Mouse (Mus musculus) liver, embryonic 14.5 days (tissue): ENCODE measurements at regions not wholly inside any gene's neighbourhood (a gene's known extent, or its start where the extent isn't known, plus 50 kb on each side); places are given as distances from the start of the nearest gene placed in this dataset.
A peak's percentile ranks its signal among the peaks of the same experiment; 100 is the strongest.

ENCODE experiments used
- ATAC-seq: fragments of 200-750 bp; cut with Nextera tagmentation; 2 replicates; pipeline ENCODE4 v1.8.0; 2017; ENCODE audit warnings: moderate number of reproducible peaks, mild to moderate bottlenecking, moderate library complexity; ENCODE audit not compliant: insufficient read depth
- DNase-seq, 3 experiments: peaks; one replicate each; pipeline ENCODE4 v3.0.0-alpha.2; 2012 to 2013; ENCODE audit warnings: low read depth in 3 of 3, low spot score in 3 of 3
- H3K27ac ChIP-seq: fragments of 300-500 bp; sonication (generic); 2 replicates; pipeline ENCODE4 v1.5.1; 2014; ENCODE audit warnings: moderate library complexity, mild to moderate bottlenecking, control low read depth, inconsistent platforms
- H3K27me3 ChIP-seq: fragments of 300-500 bp; sonication (generic); 2 replicates; pipeline ENCODE4 v1.6.1; 2014; ENCODE audit warnings: mild to moderate bottlenecking, low read length, moderate library complexity; ENCODE audit not compliant: control insufficient read depth, insufficient read depth
- H3K36me3 ChIP-seq: fragments of 300-500 bp; sonication (generic); replicated peaks from 2 replicates; pipeline ENCODE4 v1.6.1; 2014; ENCODE audit warnings: low read depth; ENCODE audit not compliant: control insufficient read depth, insufficient read depth
- H3K4me1 ChIP-seq, 2 experiments: fragments of 200-500 bp in 1 of 2; fragments of 300-500 bp in 1 of 2; sonication (generic) in 1 of 2; replicated peaks; 2 replicates each; pipeline ENCODE4 v1.6.1; 2012 to 2014; ENCODE audit warnings: antibody characterized with exemption in 1 of 2, inconsistent platforms in 1 of 2, low read length in 1 of 2; ENCODE audit not compliant: control insufficient read depth in 2 of 2, insufficient read depth in 2 of 2
- H3K4me2 ChIP-seq: fragments of 300-500 bp; sonication (generic); 2 replicates; pipeline ENCODE4 v1.6.1; 2014; ENCODE audit warnings: low read depth, mild to moderate bottlenecking, control low read depth, moderate library complexity
- H3K4me3 ChIP-seq, 2 experiments: fragments of 200-500 bp in 1 of 2; fragments of 300-500 bp in 1 of 2; sonication (generic) in 1 of 2; 2 replicates each; pipeline ENCODE4 v1.5.1; 2012 to 2014; ENCODE audit warnings: low read depth in 2 of 2, low read length in 2 of 2, mild to moderate bottlenecking in 2 of 2, control low read depth in 1 of 2, inconsistent platforms in 1 of 2, moderate library complexity in 1 of 2; ENCODE audit not compliant: insufficient read depth in 1 of 2
- H3K9ac ChIP-seq: fragments of 300-500 bp; sonication (generic); replicated peaks from 2 replicates; pipeline ENCODE4 v1.6.1; 2014; ENCODE audit warnings: mild to moderate bottlenecking, control low read depth, moderate library complexity
- H3K9me3 ChIP-seq: fragments of 300-500 bp; sonication (generic); 2 replicates; pipeline ENCODE4 v1.6.1; 2016; ENCODE audit warnings: low read length, mixed read lengths; ENCODE audit not compliant: control insufficient read depth
- CTCF ChIP-seq: IDR thresholded peaks from 2 replicates; pipeline ENCODE4 v1.5.1; 2016; ENCODE audit warnings: antibody characterized with exemption, low read depth, control low read depth
- EP300 ChIP-seq: IDR thresholded peaks from 2 replicates; pipeline ENCODE4 v1.6.1; 2016; ENCODE audit warnings: antibody characterized with exemption, low read depth
- WGBS: fragments of 180-500 bp; shearing (Covaris S2); extraction: QIAGEN DNeasy Blood & Tissue Kit; methylation state at CpG from one replicate; pipeline ENCODE4 v1.1.7; 2014; ENCODE audit not compliant: insufficient replicate concordance; 5-methylcytosine and 5-hydroxymethylcytosine counted together

DNA sequence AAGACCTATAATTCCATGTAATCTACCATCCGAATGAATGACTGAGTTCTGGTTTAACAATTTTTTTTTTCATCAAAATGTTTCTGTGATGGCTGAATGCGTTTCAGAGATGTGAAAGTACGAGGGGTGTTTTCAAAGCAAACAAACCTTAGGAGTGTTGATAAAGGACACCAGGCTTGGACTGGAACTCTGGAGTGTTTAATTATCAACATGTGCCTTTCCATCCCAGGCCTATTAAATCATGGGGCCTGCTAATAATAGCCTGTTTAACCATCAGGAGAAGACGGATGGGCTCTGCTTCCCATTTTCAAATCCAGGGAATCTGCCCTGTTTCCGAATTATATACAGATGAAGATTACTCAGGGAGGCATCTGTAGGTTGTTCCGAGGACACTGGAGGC, 399.3 kb downstream of the Ppargc1a start:
- Histone ChIP-seq H3K4me3 (no peak overlapping the region), H3K4me2 (no peak overlapping the region), H3K9me3 (no peaks in the 10 kb centered on the region), H3K36me3 (no peaks in the 10 kb centered on the region), H3K4me1 (no peaks in the 10 kb centered on the region), H3K9ac (no peak overlapping the region), H3K27ac (no peak overlapping the region), H3K27me3 (no peaks in the 10 kb centered on the region)
- TF ChIP-seq EP300 (no peak), CTCF (no peak)
- no peak for DNase-seq
- WGBS, result 47% methylated on average over 6 of the region's 6 CpGs
- ATAC-seq, result no peak

DNA sequence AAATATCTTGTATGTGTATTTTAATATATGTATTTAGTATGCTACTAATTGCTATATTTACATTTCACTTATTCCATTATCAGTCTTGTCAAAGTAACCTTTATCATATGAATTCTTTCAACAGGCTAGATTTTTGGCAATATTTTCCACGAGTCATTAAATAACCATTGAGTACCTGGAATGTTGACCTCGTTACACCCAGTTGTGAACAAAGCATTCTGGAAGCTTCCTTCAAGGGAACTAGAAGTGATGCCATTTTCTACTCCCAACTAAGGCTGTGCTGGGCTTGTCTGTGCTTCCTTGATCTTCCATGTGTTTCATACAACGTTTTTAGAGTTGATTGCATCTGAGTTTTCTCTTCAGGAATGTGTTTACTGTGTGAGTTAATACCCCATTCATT, 410.6 kb downstream of the Ppargc1a start:
- Histone ChIP-seq H3K27ac (no peak overlapping the region), H3K4me1 (no peaks in the 10 kb centered on the region), H3K4me2 (no peak overlapping the region), H3K36me3 (no peaks in the 10 kb centered on the region), H3K27me3 (no peaks in the 10 kb centered on the region), H3K9ac (no peak overlapping the region), H3K4me3 (no peak overlapping the region), H3K9me3 (no peaks in the 10 kb centered on the region)
- no peak for ATAC-seq
- no peak for TF ChIP-seq EP300
- TF ChIP-seq CTCF, result no peak
- WGBS, result 33% methylated on average over 3 of the region's 3 CpGs
- no peak for DNase-seq

GRCm38 (mm10) chr5:51144842-51145241, 422.7 kb downstream of the Ppargc1a start:
- Histone ChIP-seq H3K4me3 (no peak overlapping the region), H3K4me1 (no peaks in the 10 kb centered on the region), H3K9ac (no peak overlapping the region), H3K27ac (no peak overlapping the region), H3K9me3 (no peaks in the 10 kb centered on the region), H3K4me2 (no peak overlapping the region), H3K27me3 (no peaks in the 10 kb centered on the region), H3K36me3 (no peaks in the 10 kb centered on the region)
- DNase-seq (peak in 2 of 3 experiments; percentile 4), ATAC-seq (no peak)
- 53% methylated on average over 4 of the region's 4 CpGs for WGBS
- TF ChIP-seq EP300, result no peak
- TF ChIP-seq CTCF, result no peak

GRCm38 (mm10) chr5:51125091-51125490, 442.4 kb downstream of the Ppargc1a start:
- no peaks in the 10 kb centered on the region for H3K4me1 ChIP-seq
- H3K9me3 ChIP-seq, result no peaks in the 10 kb centered on the region
- no peak overlapping the region for H3K27ac ChIP-seq
- no peak for ATAC-seq
- TF ChIP-seq EP300, result no peak
- no peak for TF ChIP-seq CTCF
- no peak overlapping the region for H3K4me2 ChIP-seq
- WGBS, result 56% methylated on average over 6 of the region's 6 CpGs
- DNase-seq, result no peak
- no peaks in the 10 kb centered on the region for H3K27me3 ChIP-seq
- H3K4me3 ChIP-seq, result no peak overlapping the region
- H3K36me3 ChIP-seq, result no peaks in the 10 kb centered on the region
- no peak overlapping the region for H3K9ac ChIP-seq

- no peak for ATAC-seq
- TF ChIP-seq CTCF (no peak), EP300 (no peak)
- no peak overlapping the region for H3K9ac ChIP-seq
Measured at GRCm38 (mm10) chr5:51110006-51110405, 457.5 kb downstream of the Ppargc1a start.

More at GRCm38 (mm10) chr5:51110006-51110405, 457.5 kb downstream of the Ppargc1a start:
- Histone ChIP-seq H3K4me2 (no peak overlapping the region), H3K27ac (no peak overlapping the region), H3K4me1 (no peaks in the 10 kb centered on the region), H3K4me3 (no peak overlapping the region), H3K36me3 (no peaks in the 10 kb centered on the region), H3K27me3 (no peaks in the 10 kb centered on the region), H3K9me3 (no peaks in the 10 kb centered on the region)
- DNase-seq, result no peak
- WGBS, result 49% methylated on average over 4 of the region's 4 CpGs
